Mouse (Mus musculus): ENCODE results near the gene Gm21190. TPM values are rescaled to one million over a fixed set of nuclear protein-coding genes. Genes with fewer than 3 reads are reported as not detected.
"Not testable (repeated sequence)": the region's sequence is repeated elsewhere in the genome, so short reads cannot be mapped to it uniquely, and the experiment has no call there.

Gene Gm21190
- polyA plus RNA-seq, 1 experiment from 2014 or later = not detected

DNA sequence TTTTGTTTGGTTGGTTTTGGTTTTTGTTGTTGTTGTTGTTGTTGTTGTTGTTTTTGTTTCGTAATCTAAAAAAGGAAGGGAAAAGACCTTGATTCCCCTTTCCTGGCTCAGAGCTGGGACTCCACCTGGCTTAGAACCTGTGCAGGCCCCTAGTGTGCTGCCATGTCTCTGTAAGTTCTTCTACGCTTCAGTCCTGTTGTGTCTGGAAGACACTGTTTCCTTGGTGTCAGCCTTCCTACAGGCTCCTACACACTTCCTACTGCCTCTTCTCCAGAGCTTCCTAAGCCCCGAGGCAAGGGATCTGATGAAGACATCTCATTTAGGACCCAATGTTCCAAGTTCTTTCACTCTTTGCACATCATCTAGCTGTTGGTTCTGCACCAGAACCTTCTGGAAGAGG lies 30.7 kb downstream of the Gm21190 start:
- H3K4me2 ChIP-seq (replicated peaks; ENCODE audit: low read depth, low read length); H3K4me1 ChIP-seq (ENCODE audit: insufficient read depth, low read length); H3K9ac ChIP-seq (replicated peaks; ENCODE audit: low read length); H3K36me3 ChIP-seq (ENCODE audit: insufficient read depth, low read length); H3K27me3 ChIP-seq (ENCODE audit: insufficient read depth, low read length); H3K4me3 ChIP-seq (ENCODE audit: low read length); H3K27ac ChIP-seq (ENCODE audit: low read length): not testable (repeated sequence)
- ATAC-seq (ENCODE audit: low FRiP score, low TSS enrichment) = 0 out of 2 replicates have a peak, but pooled peaks have one; percentile 23
- WGBS = 78% methylated on average over 3 of the region's 3 CpGs
- peaks cover 19% of the 10 kb centered on the region for H3K9me3 ChIP-seq (ENCODE audit: low read length)

DNA sequence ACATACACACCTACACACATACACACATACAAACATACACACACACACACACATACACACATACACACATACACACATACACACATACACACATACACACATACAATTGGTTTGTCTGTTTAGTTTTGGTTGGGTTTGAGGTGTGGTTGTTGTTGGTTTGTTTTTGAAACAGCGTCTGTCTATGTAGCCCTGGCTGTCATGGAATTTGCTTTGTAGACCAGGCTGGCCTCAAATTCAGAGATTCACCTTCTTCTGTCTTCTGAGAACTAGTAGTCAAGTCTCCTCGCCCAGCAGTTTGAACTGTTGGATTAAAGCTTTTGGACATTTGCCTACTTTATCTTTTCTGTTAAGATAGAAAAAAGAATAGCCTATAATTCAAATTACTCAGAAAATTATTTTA lies 38.1 kb downstream of the Gm21190 start:
- H3K4me3 ChIP-seq (ENCODE audit: low read length); H3K27ac ChIP-seq (ENCODE audit: low read length); H3K27me3 ChIP-seq (ENCODE audit: insufficient read depth, low read length); H3K36me3 ChIP-seq (ENCODE audit: insufficient read depth, low read length); ATAC-seq (ENCODE audit: low FRiP score, low TSS enrichment); H3K9me3 ChIP-seq (ENCODE audit: low read length); H3K4me2 ChIP-seq (replicated peaks; ENCODE audit: low read depth, low read length); H3K9ac ChIP-seq (replicated peaks; ENCODE audit: low read length); H3K4me1 ChIP-seq (ENCODE audit: insufficient read depth, low read length): not testable (repeated sequence)
- WGBS = 56% methylated on average over 2 of the region's 2 CpGs

- H3K27me3 ChIP-seq (ENCODE audit: insufficient read depth, low read length) = no peaks in the 10 kb centered on the region
- ATAC-seq (ENCODE audit: low FRiP score, low TSS enrichment) = no peak
- no peak overlapping the region for H3K9ac ChIP-seq (replicated peaks; ENCODE audit: low read length)
- no peaks in the 10 kb centered on the region for H3K4me1 ChIP-seq (ENCODE audit: insufficient read depth, low read length)
- no peaks in the 10 kb centered on the region for H3K36me3 ChIP-seq (ENCODE audit: insufficient read depth, low read length)
- no peak overlapping the region for H3K27ac ChIP-seq (ENCODE audit: low read length)
- WGBS = 88% methylated on average over 5 of the region's 5 CpGs
- H3K9me3 ChIP-seq (ENCODE audit: low read length) = peaks cover 14% of the 10 kb centered on the region; the same call in 1 of the 2 replicates
- H3K4me2 ChIP-seq (replicated peaks; ENCODE audit: low read depth, low read length) = no peak overlapping the region
- H3K4me3 ChIP-seq (ENCODE audit: low read length) = no peak overlapping the region
These were observed 40.3 kb downstream of the Gm21190 start for GRCm38 (mm10) chr5:15488743-15489142.

DNA sequence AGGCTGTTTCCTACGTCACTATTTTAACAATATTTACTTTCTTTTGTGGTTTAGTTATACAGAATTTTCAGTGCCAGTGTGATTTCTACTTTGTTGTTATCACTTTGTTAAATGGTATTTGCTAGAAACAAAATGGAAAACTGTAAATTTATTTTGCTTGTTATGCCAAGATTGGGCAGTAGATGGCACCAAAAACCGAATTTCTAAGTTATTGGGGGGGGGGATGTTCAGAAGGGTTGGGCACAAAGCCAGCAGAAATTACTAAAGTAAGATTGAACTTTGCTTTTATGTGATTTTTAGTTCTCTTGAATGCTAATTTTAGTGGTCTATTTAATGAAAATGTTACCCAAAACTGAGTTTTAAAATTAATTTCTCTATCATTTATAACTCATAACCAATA lies 44.4 kb downstream of the Gm21190 start:
- H3K9me3 ChIP-seq (ENCODE audit: low read length) = peaks cover 23% of the 10 kb centered on the region
- ATAC-seq (ENCODE audit: low FRiP score, low TSS enrichment); H3K27ac ChIP-seq (ENCODE audit: low read length); H3K4me2 ChIP-seq (replicated peaks; ENCODE audit: low read depth, low read length); H3K9ac ChIP-seq (replicated peaks; ENCODE audit: low read length); H3K36me3 ChIP-seq (ENCODE audit: insufficient read depth, low read length); H3K4me3 ChIP-seq (ENCODE audit: low read length); H3K4me1 ChIP-seq (ENCODE audit: insufficient read depth, low read length); H3K27me3 ChIP-seq (ENCODE audit: insufficient read depth, low read length): not testable (repeated sequence)
- 24% methylated on average over 2 of the region's 2 CpGs for WGBS

DNA sequence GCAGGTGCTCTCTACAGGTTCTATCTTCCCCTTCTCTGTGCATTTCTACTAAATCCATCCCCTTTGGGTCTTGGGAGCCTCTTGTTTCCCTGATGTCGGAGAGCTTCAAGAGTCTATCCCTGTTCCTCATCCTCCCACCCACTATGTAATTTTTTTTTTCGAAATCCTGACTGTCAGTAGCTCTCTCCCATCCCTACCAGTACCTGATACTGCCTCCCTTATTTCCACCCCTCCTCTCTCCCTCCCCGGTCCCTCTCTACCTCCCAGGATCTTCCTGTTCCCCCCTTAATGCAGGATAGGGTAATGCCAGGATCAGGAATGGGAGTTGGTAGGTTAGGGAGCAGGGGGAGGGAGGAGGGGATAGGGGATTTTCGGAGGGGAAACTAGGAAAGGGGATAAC lies 45.4 kb downstream of the Gm21190 start:
- H3K9ac ChIP-seq (replicated peaks; ENCODE audit: low read length); H3K27ac ChIP-seq (ENCODE audit: low read length); H3K4me1 ChIP-seq (ENCODE audit: insufficient read depth, low read length); H3K36me3 ChIP-seq (ENCODE audit: insufficient read depth, low read length); ATAC-seq (ENCODE audit: low FRiP score, low TSS enrichment); H3K27me3 ChIP-seq (ENCODE audit: insufficient read depth, low read length); H3K4me2 ChIP-seq (replicated peaks; ENCODE audit: low read depth, low read length); H3K4me3 ChIP-seq (ENCODE audit: low read length): not testable (repeated sequence)
- peaks cover 21% of the 10 kb centered on the region for H3K9me3 ChIP-seq (ENCODE audit: low read length)
- WGBS = 60% methylated on average over 4 of the region's 4 CpGs

GRCm38 (mm10) chr5:15482815-15483214 lies 46.2 kb downstream of the Gm21190 start:
- H3K4me2 ChIP-seq (replicated peaks; ENCODE audit: low read depth, low read length); H3K27ac ChIP-seq (ENCODE audit: low read length); H3K36me3 ChIP-seq (ENCODE audit: insufficient read depth, low read length); H3K9ac ChIP-seq (replicated peaks; ENCODE audit: low read length); H3K4me3 ChIP-seq (ENCODE audit: low read length); H3K27me3 ChIP-seq (ENCODE audit: insufficient read depth, low read length); ATAC-seq (ENCODE audit: low FRiP score, low TSS enrichment); H3K4me1 ChIP-seq (ENCODE audit: insufficient read depth, low read length): not testable (repeated sequence)
- H3K9me3 ChIP-seq (ENCODE audit: low read length) = peaks cover 25% of the 10 kb centered on the region
- 67% methylated on average over 2 of the region's 2 CpGs for WGBS

DNA sequence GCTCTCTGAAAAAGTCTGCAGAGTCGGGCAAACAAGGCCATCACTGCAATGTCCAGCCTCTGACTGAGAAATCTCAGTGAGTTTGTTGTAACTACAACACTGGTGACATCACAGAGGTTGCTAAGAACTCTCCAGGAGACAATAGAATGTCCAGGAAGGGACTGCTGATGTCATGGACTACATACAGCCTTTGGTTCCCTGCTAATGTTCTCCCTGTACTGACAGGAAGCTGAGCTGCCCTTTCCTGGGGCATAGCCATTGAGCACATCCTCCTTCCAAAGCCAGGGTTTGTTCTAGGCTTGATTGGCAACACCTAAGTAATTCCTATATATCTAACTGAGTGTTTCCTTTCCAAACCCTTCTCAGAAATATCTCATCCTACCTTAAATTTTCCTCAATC lies 52.6 kb downstream of the Gm21190 start, which contains the start of gene Gm21149:
TSS of gene Gm21149 (minus strand) at position 101 of the 400 bp plus-strand sequence.
- H3K36me3 ChIP-seq (ENCODE audit: insufficient read depth, low read length); H3K4me1 ChIP-seq (ENCODE audit: insufficient read depth, low read length); ATAC-seq (ENCODE audit: low FRiP score, low TSS enrichment); H3K4me3 ChIP-seq (ENCODE audit: low read length); H3K27ac ChIP-seq (ENCODE audit: low read length); H3K27me3 ChIP-seq (ENCODE audit: insufficient read depth, low read length); H3K9ac ChIP-seq (replicated peaks; ENCODE audit: low read length); H3K4me2 ChIP-seq (replicated peaks; ENCODE audit: low read depth, low read length): not testable (repeated sequence)
- peaks cover 11% of the 10 kb centered on the region for H3K9me3 ChIP-seq (ENCODE audit: low read length)
- WGBS = 59% methylated on average over 1 of the region's 1 CpGs

Other genes starting within 250 kb of the Gm21190 start
- gene Gm21149, start 52.7 kb downstream of the Gm21190 start, polyA plus RNA-seq (2015; fragmentation: Nextera tagmentation; extraction: Ambion mirVana) = not detected in 2 replicates
- gene Gm21083, start 48.1 kb upstream of the Gm21190 start, polyA plus RNA-seq (2015; fragmentation: Nextera tagmentation; extraction: Ambion mirVana) = 0.15 TPM in 1 of 2 replicates, not detected in the other
- gene Speer4d, start 89.8 kb upstream of the Gm21190 start, polyA plus RNA-seq (2015; fragmentation: Nextera tagmentation; extraction: Ambion mirVana) = not detected in 2 replicates
- gene 4930572O03Rik, start 127.8 kb upstream of the Gm21190 start, polyA plus RNA-seq (2015; fragmentation: Nextera tagmentation; extraction: Ambion mirVana) = not detected in 2 replicates
- not detected in 2 replicates for gene Speer4c, start 185.0 kb upstream of the Gm21190 start, polyA plus RNA-seq (2015; fragmentation: Nextera tagmentation; extraction: Ambion mirVana)

Data from kidney, embryonic 16.5 days (tissue).